Mouse (Mus musculus): ENCODE results near the gene Olfr1016.
A peak's percentile ranks its signal among the peaks of the same experiment; 100 is the strongest.

Olfr1016 gene

GRCm38 (mm10) chr2:85802444-85802843, at the start of gene Olfr1016:
Olfr1016 (minus strand) TSS chr2:85802544.
- DNase-seq (ENCODE audit: low read depth, low spot score) = no peak

DNA sequence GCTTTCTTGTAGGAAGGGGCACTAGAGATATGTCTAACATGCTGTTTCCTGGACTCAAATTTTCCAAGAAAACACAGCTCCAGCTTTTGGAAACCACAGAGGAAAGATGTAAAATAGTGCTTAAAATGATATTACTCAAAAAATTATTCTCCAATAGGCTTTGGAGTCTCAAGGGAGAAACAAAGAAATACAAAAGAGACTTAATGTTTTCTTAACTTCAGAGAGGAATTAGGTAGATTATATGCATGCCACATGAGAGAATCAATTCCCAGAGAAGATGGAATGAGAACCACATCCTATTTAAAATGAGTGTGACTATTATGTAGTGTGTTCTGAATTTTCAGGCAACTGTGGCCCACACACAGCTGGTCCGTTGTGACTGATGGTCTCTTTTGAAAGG, 44.4 kb upstream of the Olfr1016 start, which contains the start of gene Olfr1020:
TSS of gene Olfr1020 (plus strand) at position 301 of the 400 bp plus-strand sequence.
- DNase-seq (ENCODE audit: low read depth, low spot score) = no peak

GRCm38 (mm10) chr2:85845383-85845782, 43.0 kb upstream of the Olfr1016 start, which contains the start of gene Olfr1019:
Olfr1019 (minus strand) TSS chr2:85845483.
- DNase-seq (ENCODE audit: low read depth, low spot score) = no peak

DNA sequence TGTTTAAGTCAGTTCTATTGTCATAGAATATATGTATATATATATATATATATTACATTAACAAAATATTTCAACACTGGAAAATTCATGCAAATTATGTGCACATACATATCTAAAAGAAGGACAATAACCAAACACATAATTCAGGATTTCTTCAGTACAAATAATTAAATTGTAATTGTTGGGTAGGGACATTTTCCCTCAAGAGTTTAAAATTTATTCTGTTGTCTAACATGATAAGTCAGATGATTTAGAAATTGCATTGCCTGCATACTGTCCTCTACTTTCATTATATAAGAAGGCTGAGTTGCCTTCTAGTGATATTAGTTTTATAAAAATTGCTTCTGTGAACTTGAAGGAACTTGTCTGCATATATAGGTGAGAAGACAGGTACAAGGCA, 15.8 kb upstream of the Olfr1016 start, which contains the start of gene Olfr1018:
TSS of gene Olfr1018 (plus strand) at position 301 of the 400 bp plus-strand sequence.
- no peak for DNase-seq (ENCODE audit: low read depth, low spot score)

- no peak for DNase-seq (ENCODE audit: low read depth, low spot score)
These were observed 2.2 kb upstream of the Olfr1016 start for GRCm38 (mm10) chr2:85804501-85804900.

DNA sequence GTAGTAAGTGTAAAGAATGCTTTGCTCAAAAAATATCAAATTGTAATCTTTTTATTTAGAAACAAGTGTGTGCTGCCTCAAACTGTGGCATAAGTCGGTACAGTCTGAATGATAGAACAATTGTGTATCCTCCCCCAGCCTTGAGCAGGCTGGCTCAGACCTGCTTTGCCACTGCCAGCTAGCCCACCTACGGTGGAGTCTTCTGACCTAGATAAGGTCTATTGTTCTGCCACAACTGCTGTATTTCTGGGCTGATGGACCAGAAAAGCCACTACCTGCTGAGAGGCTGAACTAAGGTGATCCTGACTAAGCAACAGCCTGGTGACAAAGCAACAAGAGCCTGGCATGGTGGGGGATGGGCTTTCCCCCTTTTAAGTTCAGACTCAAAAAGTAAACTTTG, 10.0 kb downstream of the Olfr1016 start:
- DNase-seq (ENCODE audit: low read depth, low spot score) = peak; percentile 19

GRCm38 (mm10) chr2:85781717-85782116, 20.6 kb downstream of the Olfr1016 start, which contains the start of gene Olfr1015:
Olfr1015 (plus strand) TSS chr2:85782017.
- DNase-seq (ENCODE audit: low read depth, low spot score) = no peak

GRCm38 (mm10) chr2:85772413-85772812, 29.9 kb downstream of the Olfr1016 start, which contains the start of gene Olfr1014:
Olfr1014 (plus strand) TSS chr2:85772713.
- DNase-seq (ENCODE audit: low read depth, low spot score) = no peak

GRCm38 (mm10) chr2:85766798-85767197, 35.5 kb downstream of the Olfr1016 start, which contains the start of gene Olfr1013:
Olfr1013 (plus strand) TSS chr2:85767098.
- no peak for DNase-seq (ENCODE audit: low read depth, low spot score)

DNA sequence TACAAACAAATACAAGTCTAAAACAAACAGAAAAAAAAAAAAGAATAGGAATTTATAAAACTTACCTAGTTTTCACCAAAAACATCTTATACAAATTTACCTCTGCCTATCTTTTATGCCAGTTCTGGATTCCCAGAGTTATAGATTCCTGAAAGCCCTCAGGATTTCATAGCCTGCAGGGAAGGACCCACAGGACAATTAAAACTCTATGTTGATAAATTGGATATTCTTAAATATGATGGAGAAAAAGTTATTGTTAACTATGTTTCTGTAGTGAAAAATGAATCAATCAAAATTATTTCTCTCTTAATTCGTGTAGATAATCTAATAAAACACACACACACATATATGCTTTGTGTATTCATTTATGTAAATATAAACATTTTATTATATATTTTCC, 39.7 kb downstream of the Olfr1016 start, which contains the start of gene Olfr1012:
TSS of gene Olfr1012 (minus strand) at position 101 of the 400 bp plus-strand sequence.
- no peak for DNase-seq (ENCODE audit: low read depth, low spot score)

DNA sequence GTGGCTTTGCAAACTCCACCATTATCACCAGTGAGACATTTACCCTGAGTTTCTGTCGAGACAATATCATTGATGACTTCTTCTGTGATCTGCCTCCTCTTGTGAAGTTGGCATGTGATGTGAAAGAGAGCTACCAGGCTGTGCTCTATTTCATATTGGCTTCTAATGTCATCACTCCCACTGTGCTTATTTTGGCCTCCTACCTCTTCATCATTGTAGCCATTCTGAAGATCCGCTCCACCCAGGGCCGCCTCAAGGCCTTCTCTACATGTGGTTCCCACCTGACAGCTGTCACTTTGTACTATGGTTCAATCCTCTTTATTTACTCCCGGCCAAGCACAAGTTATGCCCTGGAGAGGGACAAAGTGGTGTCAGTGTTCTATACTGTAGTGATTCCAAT, 48.5 kb downstream of the Olfr1016 start:
- DNase-seq (ENCODE audit: low read depth, low spot score) = no peak

Measured in ES-CJ7 (cell line).